Mouse (Mus musculus): ENCODE data around the gene Tm4sf4.

Tm4sf4 gene

DNA sequence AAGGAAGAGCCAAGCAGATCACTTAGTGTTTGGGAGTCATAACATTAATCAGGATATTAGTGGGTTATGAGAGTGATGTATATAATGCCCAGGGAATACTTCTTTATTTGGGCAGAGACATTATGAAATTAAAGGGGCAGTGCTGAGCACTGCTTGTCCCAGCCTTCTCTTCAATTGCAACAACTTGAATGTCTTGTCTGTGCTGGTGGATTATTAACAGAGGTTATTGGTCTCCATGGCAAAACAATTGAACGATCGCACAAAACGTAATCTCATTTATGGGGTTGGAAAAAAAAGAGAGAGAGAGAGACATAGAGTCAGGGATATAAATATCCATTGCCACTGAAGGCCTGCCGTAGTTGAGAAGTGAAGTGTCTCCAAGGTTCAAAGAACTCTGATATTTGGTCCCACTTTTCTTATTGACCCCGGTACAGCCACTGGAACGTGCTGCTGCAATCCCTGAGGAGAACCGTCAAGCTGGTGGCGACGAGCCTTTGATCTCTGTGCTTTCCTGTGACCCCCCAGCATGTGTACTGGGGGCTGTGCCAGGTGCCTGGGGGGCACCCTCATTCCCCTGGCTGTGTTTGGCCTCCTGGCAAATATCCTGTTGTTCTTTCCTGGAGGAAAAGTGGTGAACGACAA, at the start of gene Tm4sf4:
Gene Tm4sf4, plus strand, starts transcription at position 226 of the 642 bp plus-strand sequence.
- DNase-seq (ENCODE audit: low spot score in 2 of 2), result no peak

DNA sequence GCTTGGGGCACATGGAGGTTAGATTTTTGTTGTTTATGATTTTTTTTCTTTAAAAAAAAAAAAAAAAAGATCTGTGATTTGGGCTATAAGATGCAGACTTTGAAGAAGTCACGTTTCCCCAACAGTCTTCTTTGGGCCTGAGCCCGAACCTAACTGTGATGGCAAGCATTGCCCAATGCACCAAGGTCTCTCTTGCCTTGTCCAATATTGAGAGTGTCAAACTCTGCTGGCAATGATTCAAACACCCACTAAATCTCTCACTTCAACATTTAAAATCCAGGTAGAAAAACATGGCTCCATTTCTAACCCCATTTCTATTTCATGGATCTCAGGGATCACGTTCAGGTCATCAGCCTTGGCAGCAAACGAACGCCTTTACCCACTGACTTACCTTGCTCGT, 38.7 kb upstream of the Tm4sf4 start:
- DNase-seq (ENCODE audit: low spot score in 2 of 2), result no peak

DNA sequence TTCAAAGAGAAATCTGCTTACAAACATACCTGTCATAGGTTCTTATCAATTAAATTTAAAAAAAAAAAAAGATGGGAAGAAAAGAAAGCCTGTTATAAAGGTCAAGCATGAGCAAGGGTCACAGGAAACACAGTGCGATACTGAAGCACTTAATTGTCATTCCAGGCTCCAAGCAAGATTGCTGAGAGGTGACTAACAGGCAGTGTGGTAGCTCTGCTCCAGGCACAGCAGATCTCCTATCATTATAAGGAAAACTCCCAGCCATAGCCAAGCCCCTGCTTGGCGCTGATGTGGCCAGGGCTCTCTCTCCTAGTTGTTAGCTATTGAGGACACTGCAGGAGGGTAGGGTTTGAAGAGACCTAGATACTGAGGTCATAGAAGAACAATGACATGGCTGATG, 38.2 kb upstream of the Tm4sf4 start:
- no peak for DNase-seq (ENCODE audit: low spot score in 2 of 2)

DNA sequence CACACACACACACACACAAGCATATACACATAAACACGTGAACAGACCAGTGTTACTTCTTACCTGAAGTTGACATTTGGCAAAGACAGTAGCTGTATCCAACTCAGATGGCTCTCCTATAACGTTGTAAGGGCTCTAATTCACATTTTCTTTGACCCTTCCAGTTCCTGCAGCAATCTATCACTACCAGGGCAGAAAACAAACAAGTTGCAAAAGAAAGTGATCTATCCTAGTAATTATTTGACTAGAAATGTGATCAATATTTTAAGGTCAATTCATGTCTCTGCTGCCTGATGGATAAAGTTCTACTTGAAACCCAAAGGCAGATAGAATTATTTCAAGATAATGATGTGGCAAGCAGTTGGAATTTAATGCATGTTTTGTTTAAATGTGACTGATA, 37.5 kb upstream of the Tm4sf4 start:
- no peak for DNase-seq (ENCODE audit: low spot score in 2 of 2)

DNA sequence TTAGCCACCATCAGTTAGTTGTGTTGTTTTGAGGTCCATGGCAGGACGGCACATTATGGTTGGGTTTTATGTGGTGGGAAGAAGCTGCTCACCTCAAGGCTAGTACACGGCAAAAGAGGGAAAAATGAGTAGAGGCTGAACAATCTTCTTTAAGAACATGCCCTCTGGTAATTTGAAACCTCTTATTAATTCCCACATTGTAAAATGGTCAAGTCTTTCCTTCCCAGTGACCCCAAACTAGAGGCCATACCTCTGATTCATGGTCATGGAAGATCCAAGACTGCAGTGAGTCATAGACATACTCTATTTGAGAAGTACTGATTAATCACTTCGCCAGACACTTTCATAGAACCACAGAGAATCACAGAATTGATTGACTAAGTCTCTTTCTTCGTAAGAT, 13.6 kb upstream of the Tm4sf4 start:
- DNase-seq (ENCODE audit: low spot score in 2 of 2), result no peak

DNA sequence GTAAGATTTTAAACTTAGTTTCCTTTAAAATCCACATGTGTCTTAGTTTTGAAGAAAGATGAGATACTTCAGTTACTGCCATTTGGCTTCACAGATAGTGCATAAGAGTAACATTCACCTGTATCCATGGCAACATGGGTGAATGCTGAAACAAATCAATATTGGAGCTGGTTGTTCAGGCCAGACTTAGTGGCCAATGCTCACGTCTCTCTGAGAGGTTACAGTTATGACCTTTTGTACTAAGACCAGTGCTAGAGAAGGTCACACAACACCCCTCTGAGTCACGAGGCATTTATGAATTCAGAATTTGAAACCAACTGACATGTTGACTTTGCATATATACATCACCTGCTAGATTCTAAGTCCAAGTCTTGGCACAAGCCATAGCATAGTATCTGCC, 4.9 kb upstream of the Tm4sf4 start:
- no peak for DNase-seq (ENCODE audit: low spot score in 2 of 2)

DNA sequence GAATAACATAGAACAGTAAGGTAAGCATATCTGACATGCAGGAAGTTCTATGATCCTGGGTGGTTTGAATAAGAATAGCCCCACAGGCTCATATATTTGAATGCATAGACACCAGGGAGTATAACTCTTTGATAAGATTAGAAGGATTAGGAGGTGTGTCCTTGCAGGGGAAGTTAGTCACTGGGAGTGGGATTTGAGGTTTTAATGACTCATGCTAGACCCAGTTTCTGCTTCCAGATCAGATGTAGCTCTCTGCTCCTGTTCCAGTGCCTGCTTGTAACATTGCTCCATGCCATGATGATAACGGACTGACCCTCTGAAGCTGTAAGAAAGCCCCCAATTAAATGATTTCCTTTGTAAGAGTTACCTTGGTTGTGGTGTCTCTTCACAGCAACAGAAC, 4.5 kb upstream of the Tm4sf4 start:
- no peak for DNase-seq (ENCODE audit: low spot score in 2 of 2)

DNA sequence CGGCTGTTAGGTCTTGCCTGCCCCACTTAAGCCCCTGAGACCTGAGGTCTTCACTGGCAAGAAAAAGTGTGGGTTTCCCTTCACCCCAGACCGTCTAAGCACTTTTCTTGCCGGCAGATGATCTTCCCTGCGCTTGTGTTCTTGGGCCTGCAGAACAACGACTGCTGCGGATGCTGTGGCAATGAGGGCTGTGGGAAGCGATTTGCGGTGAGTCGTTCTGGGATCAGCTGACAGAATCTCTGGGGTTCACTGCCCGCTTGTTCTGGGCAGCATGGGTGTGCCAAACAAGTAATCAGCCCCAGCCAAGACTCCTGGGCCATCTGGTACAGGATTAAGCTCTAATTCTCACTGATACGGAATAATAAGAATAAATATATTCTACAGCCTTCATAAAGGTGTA, 1.2 kb downstream of the Tm4sf4 start:
- no peak for DNase-seq (ENCODE audit: low spot score in 2 of 2)

DNA sequence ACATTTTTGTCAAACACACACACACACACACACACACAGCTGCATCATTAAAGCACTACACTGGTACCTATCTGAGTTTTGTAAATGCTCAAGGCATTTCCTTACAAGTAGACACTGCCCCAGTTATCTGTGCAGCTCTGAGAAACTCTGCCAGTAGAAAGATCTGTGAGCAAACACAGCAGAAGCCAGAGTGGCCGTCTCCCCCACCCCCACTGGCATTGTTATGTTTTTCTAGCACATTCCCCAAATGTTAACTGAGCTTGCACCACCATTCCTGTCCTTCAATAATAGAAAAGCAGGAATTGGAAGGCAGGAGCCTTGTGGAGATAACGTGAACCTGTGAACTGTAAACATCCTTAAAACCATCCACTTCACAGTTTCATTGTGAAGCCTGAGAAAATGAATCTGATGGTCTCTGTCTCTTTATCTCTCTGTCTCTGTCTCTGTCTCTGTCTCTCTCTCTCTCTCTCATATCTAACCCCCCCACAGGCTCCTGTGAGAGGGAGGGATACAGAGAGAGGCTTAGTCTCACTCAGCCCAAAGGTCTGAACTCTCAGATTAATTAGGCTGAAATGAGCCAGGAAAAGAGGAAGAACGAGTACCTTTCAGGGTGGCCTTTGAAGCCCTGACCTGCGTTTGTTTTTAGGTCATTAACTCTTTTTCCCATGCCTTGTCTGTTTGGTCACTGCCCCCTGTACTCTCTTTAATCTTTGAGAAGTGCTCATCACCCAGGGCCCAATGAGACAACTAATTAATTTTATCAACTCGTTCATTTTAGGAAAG, 3.8 kb downstream of the Tm4sf4 start:
- DNase-seq (ENCODE audit: low spot score in 2 of 2), result no peak

DNA sequence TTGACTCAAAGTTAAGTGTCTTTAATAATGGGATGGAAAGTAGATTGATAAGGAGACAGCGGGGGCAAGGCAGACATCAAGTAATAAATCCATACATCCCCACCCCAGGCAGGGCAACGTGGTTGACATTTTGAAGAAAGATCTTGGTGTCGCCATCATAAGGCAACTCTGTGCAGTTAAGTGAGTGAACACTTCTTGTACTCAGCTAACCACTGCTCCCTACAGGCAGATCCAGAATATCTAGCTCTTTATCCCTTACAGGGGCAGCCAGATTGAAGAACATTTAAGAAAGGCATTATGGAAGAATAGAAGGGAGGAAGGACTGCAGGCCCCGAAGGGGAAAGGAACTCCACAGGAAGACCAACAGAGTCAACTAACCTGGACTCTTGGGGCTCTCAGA, 4.4 kb downstream of the Tm4sf4 start:
- no peak for DNase-seq (ENCODE audit: low spot score in 2 of 2)

DNA sequence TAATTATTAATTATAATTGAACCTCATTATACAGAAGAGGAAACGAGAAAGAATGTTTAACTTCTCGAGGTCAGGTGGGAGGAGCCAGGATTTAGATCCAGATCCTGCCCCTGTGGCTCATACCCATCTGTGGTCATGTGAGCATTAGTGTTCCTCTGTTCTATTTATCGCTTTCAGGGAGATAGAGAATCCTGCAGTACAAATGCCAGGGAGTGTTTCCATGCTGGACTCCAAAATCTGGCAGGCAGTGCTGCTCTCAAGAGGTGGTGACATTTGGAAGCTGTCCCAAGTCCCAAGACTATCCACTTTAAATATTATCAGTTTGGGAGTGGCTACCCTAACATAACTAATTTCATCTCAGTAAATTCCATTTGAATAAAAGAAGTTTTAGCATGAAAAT, 6.6 kb downstream of the Tm4sf4 start:
- no peak for DNase-seq (ENCODE audit: low spot score in 2 of 2)

DNA sequence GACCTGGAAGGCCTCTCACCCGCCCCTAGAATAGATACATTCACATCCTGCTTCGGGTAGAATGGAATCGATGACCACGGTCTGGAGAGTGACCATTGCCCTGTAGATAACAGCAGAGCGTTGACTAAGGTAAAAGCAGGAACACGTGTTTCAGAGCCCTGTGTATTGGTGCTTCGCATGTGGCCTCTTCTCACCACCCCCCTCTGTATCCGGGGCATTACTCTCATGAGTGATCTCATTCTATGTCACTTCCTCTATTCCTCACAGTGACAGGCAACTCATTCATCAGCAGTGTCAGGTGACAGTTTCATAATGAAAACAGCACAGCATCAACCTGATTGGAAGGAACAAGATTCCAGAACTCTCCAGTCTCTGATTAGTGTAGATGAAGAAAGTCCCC, 10.2 kb downstream of the Tm4sf4 start:
- no peak for DNase-seq (ENCODE audit: low spot score in 2 of 2)

DNA sequence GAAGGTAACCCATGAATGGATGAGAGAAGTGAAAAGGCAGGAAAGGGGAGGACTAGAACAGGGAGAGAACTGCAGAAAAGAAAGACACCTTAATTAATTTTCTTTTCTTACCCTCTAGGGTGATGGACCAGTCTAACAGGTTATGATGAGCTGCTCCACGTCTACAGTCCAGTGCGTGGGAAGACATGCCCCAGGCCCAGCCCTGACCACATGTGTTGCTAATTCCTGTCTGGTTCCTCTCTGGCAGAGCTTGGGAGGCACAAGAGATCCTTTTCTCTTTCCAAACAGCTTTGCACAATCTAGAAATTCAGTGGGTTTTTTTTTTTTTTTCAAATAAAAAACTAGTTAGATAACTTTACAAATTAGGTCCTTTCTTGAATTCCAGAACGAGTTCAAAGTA, 15.8 kb downstream of the Tm4sf4 start:
- no peak for DNase-seq (ENCODE audit: low spot score in 2 of 2)

DNA sequence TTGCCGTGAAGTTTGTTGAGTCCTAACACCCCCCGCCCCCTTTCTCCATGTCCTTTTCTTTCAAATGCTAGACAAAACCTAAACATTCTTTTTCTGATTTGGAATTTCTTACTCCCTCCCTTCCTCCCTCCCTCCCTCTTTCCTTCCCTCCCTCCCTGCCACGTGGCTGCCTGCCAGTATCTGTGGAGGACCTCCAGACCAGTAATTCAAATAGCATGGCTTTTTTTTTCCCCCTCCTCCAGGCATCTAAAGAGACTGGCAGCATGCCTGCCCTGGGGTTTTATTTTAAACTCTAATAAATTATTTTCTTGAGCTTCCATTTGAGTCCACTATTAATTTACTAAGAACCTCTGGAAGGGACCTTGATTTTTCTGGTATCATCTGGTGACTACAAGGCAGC, 20.6 kb downstream of the Tm4sf4 start:
- DNase-seq (ENCODE audit: low spot score in 2 of 2), result no peak

DNA sequence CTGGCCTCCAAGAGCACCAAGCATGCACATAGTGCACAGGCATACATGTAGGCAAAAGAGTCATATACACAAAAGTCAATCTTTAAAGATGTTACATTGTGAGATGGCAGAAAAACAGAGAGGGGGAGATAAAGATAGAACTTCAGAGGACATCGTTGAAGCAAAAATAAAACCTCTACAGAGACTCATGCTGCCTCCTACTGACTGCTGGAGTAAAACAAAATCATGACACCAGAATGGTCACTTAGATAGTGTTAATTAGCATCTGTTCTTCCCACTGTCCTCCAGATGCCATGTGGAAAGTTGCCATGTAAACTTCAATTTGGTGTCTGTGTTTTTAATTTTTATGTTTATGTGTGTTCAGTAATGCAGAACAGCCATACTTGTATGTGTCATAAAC, 22.8 kb downstream of the Tm4sf4 start:
- no peak for DNase-seq (ENCODE audit: low spot score in 2 of 2)

DNA sequence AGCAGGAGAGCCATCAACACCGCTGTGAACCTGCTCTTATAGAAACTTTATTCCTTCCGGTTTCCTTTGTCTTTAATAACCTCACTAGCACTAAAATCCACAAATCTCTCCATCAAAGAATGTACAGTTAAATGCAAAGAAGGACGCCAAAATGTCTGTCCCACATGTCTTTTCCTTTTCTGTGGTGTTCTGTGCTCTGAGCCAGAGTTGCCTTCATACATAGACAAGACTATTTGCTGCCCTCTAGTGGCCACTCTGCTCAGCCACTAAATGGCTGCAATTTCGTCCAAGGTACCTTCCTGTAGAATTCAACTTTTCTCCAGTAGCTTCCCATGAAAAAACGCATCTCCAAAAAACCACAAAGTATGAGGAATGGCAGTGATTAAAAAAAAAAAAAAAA, 23.3 kb downstream of the Tm4sf4 start:
- peak; percentile 34 to 76 for DNase-seq (ENCODE audit: low spot score in 2 of 2)

DNA sequence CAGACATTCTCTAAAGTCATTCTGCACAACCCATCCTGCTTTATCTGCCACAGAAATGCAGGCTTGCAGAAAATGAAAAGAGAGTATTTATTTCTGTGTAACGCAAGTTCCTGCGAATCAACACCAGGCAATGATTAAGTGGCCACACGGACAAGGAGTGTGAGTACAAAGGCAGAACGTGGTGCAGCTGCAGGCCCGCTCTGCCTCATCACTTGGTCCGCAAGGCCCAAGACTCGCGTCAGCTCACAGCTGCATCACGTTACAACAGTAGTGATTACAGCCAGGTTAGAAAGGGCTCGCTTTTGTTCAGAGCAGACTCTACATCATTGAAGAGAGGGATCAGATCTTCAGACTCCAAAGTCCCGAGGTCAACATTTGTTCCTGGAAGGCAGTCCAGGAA, 33.5 kb downstream of the Tm4sf4 start:
- DNase-seq (ENCODE audit: low spot score in 2 of 2), result no peak

DNA sequence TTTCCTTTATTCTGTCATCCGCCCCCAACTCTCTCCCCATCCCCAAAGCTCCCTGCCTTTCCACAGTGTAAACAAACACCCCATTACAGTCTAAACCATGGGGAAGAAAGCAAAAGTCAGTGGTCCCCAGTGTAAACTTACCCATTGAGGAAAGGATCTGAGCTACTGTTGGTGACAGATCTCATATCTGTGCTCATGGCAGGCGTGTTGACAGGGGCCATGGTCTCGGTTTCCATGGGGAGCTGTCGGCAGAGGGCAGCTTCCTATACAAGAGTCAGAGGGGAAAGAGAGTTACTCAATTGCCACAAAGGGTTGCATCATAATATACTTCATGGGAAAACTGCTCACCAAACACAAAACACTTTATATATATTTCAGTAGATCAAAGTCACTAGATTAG, 38.2 kb downstream of the Tm4sf4 start:
- no peak for DNase-seq (ENCODE audit: low spot score in 2 of 2)

DNA sequence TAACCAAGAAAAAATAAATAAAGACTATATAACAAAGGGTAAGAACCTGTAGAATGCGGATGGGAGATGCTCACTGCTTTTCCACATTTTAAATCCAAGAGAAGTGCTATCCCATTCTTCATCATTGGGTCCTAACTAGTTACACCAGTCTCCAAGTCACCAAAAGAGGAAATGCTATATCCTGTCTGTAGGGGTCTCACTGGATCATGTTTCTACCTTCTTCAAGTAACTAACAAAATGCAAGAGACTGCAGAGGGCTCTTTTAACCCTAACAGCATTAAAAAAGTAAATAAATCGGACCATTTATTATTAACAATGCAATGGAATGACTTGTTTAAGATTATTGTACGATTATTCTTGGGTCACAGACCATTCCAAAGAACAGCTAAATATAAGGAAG, 41.2 kb downstream of the Tm4sf4 start:
- no peak for DNase-seq (ENCODE audit: low spot score in 2 of 2)

DNA sequence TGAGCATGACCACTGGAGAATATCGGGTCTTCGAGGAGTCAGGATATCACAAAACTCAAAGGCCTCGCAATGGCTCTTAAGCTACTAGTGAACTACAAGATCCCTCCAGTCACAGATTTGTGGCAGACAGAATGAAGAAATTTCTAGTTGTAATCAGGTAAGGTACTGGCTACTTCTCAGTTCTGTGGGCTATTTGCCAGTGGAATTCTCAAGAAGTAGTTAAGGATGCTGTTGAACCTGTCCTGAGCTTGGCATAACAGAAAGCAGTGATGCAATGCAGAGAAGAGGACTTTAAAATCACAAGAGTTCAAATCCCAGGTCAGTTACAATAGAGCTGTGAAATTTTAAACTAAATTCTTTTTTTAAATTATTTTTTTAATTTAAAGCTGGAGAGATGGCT, 44.2 kb downstream of the Tm4sf4 start:
- no peak for DNase-seq (ENCODE audit: low spot score in 2 of 2)

DNA sequence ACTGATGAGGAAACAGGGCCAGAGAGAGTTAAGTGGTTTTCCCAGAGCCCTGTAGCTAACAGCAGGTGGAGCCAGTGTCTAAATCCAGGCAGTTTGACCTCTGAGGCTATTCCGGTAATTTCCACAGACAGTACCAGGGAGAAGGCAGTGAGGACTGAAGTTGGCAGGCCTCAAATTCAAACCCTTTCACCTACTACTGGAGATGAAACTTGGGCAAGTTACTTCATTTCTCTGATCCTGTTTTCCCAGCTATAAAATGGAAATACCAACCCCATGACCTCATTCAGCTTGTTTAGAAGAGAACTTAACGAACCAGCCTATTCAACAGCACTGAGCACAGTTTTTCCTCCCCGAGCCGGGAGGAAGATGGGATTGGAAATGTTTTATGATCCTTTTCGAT, 45.2 kb downstream of the Tm4sf4 start:
- DNase-seq (ENCODE audit: low spot score in 2 of 2), result peak in 1 of 2 experiments; percentile 4

DNA sequence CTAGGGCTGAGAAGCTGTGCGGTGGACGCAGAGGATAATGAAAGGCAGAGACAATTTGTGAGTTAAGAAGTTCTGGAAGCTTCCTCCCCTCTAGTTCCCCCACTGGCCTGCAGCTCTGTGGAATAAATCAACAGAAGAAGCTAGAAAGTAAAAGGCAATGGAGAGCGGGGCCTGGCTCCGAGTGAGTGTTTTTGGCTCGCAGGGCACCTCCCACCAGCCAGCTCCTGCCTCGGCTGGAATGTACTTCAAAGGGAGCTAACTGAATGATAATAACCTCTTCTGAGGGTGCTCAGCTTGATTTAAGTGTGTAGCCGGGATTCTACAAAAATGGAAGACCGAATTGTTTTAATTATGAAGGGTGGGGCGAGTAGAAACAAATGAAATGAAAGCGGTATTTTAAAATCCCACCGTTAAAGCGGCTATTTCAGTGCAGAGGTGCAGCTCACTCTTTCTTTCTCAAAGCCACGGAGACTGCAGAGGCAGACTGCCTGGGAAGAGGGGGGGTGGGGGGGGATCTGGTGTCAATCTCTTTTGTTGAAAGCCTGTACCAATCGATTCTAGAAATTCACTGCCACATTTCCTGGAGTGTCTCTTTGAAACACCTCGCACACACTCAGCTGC, 46.0 kb downstream of the Tm4sf4 start:
- DNase-seq (ENCODE audit: low spot score in 2 of 2), result peak; percentile 8 to 16

DNA sequence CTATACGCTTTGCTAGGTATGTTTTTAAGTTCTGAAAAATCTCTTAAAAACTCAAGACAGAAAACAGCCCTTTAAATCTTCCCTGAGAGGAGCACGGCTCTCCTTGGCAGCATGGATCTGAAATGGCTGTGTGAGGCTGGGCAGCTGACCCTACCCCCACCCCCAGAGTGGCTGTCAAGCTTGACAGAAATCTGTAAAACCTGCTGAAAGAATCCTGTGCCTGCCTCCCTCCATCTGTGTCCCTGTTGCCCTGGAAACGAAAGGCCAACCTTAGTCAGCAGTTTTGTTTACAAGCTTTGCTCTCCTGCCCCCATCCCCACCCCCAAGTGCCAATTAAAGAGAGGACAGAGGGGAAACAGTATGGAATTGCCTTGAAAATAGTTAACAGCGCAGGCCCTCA, 47.3 kb downstream of the Tm4sf4 start:
- DNase-seq (ENCODE audit: low spot score in 2 of 2), result no peak

Data from right cerebral cortex, postnatal 36 days (tissue).